Comparison of ENCODE assay signal across 35 mouse cellular contexts in the genomic region with DNA sequence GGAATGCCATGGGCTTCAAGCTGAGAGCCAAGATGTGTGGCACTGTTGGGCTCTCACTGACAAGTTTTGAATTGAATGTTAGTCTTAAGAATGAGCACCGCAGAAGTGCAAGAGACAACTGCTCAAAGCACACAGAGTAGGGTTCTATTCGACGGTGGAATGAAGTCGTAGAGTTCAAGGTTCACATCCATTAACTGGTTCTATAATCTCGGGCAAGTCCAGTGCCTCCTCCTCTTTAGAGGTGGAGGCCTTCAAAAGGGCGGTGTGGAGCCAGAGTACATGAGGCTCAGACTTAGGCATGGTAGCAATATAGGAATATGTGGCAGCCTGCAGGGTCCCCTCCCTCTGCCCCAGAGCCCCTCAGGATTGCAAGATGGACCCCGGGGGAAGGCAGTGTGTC. TPM values are rescaled to one million over a fixed set of nuclear protein-coding genes. Genes with fewer than 3 reads are reported as not detected.
"Had no signal": no experiment of that assay in that cellular context is flagged by ENCODE, and none has a peak within 500 bp of the region (broad histone marks: within the 10 kb centered on the region; RNA-seq: fewer than 3 reads in every experiment).

No protein-coding gene starts in this region.

- H3K36me3 ChIP-seq: heart, embryonic 10.5 days; heart, embryonic 12.5 days; heart, embryonic 13.5 days; heart, embryonic 15.5 days; hindbrain, embryonic 10.5 days; hindbrain, embryonic 12.5 days; hindbrain, embryonic 13.5 days; hindbrain, embryonic 15.5 days; kidney, embryonic 15.5 days had no signal

- DNase-seq: heart, postnatal 10 days; heart, postnatal 14 days; heart, postnatal 36 days; heart, postnatal 4 days; kidney, adult 11 months; kidney, adult 18-20 months; kidney, adult 2 months; kidney, adult 8-10 months; kidney, adult 9 months; kidney, postnatal 10 days; kidney, postnatal 14 days; kidney, postnatal 25 days; kidney, postnatal 36 days; kidney, postnatal 4 days; layer of hippocampus, adult 9-11 months; layer of hippocampus, postnatal 36 days had no signal

- H3K9ac ChIP-seq: heart, embryonic 12.5 days; heart, embryonic 13.5 days; heart, embryonic 15.5 days; hindbrain, embryonic 12.5 days; hindbrain, embryonic 13.5 days; hindbrain, embryonic 15.5 days; kidney, embryonic 15.5 days had no signal

- H3K27ac ChIP-seq: heart, embryonic 10.5 days; heart, embryonic 13.5 days; heart, embryonic 15.5 days; hindbrain, embryonic 10.5 days; hindbrain, embryonic 12.5 days; hindbrain, embryonic 13.5 days; hindbrain, embryonic 15.5 days; hindbrain, postnatal 0 days; kidney, embryonic 15.5 days; kidney, postnatal 0 days; layer of hippocampus, adult 2 months; left cerebral cortex, adult 2 months had no signal

- H3K27me3 ChIP-seq: hindbrain, embryonic 12.5 days; hindbrain, embryonic 13.5 days; hindbrain, embryonic 15.5 days; kidney, embryonic 15.5 days had no signal

- H3K4me2 ChIP-seq: heart, embryonic 11.5 days; heart, embryonic 12.5 days; heart, embryonic 13.5 days; heart, embryonic 15.5 days; hindbrain, embryonic 12.5 days; hindbrain, embryonic 13.5 days; hindbrain, embryonic 15.5 days; kidney, embryonic 15.5 days had no signal

- ATAC-seq: hindbrain, embryonic 16.5 days; hindbrain, postnatal 0 days; inflammation-experienced regulatory T-cells, adult 6 months had no signal

- H3K9me3 ChIP-seq: heart, embryonic 10.5 days; heart, embryonic 12.5 days; heart, embryonic 13.5 days; heart, embryonic 15.5 days; hindbrain, embryonic 10.5 days; hindbrain, embryonic 12.5 days; hindbrain, embryonic 13.5 days; hindbrain, embryonic 15.5 days; kidney, embryonic 15.5 days had no signal

- H3K4me3 ChIP-seq: heart, embryonic 10.5 days; heart, embryonic 12.5 days; heart, embryonic 13.5 days; heart, embryonic 15.5 days; hindbrain, embryonic 10.5 days; hindbrain, embryonic 12.5 days; hindbrain, embryonic 13.5 days; hindbrain, embryonic 15.5 days; kidney, embryonic 15.5 days; layer of hippocampus, adult 2 months; left cerebral cortex, adult 2 months had no signal

RNA-seq across cellular contexts. Expression of gene Gm45623, which starts 43.8 kb away (rescaled TPM):
- polyA plus RNA-seq: heart, embryonic 14.5 days; heart, embryonic 15.5 days; heart, postnatal 0 days; hindbrain, embryonic 10.5 days; hindbrain, embryonic 11.5 days; hindbrain, embryonic 12.5 days; inflammation-experienced regulatory T-cells, adult 6 months; kidney, embryonic 15.5 days; kidney, postnatal 0 days had no signal
